Mouse (Mus musculus) cerebellum, postnatal 36 days (tissue): ENCODE results near the gene Siglecf.

ENCODE experiments used
- DNase-seq, 2 experiments: peaks; one replicate each; pipeline ENCODE4 v3.0.0; 2021 to 2022; ENCODE audit warnings: mixed read lengths in 2 of 2

Gene Siglecf

GRCm38 (mm10) chr7:43392349-43393121 is 41.4 kb downstream of the Siglecf start:
- DNase-seq = no peak

- DNase-seq = no peak
These were observed 48.4 kb downstream of the Siglecf start for GRCm38 (mm10) chr7:43399501-43399900.

- no peak for DNase-seq
These were observed 51.6 kb downstream of the Siglecf start for GRCm38 (mm10) chr7:43402718-43403117.

GRCm38 (mm10) chr7:43407573-43407972 is 56.4 kb downstream of the Siglecf start:
- no peak for DNase-seq

GRCm38 (mm10) chr7:43408131-43408553 is 57.0 kb downstream of the Siglecf start, which contains the start of gene Siglecg:
Gene Siglecg, plus strand, starts transcription at chr7:43408204.
- DNase-seq = no peak

- no peak for DNase-seq
These were observed 57.9 kb downstream of the Siglecf start for GRCm38 (mm10) chr7:43409084-43409483.
